Mouse (Mus musculus): ENCODE results near the gene 1700061G19Rik. TPM values are rescaled to one million over a fixed set of nuclear protein-coding genes. Genes with fewer than 3 reads are reported as not detected.
A peak's percentile ranks its signal among the peaks of the same experiment; 100 is the strongest.

The 1700061G19Rik gene
- total RNA-seq (2021): under 1 TPM; 0.14 to 0.40 TPM
- long read RNA-seq, experiment 1, partial matches to known transcripts: 0 of 17 reads
- long read RNA-seq, experiment 1, other reads (novel, unspliced or antisense): 17 of 17 reads
- long read RNA-seq, experiment 2, partial matches to known transcripts: 0 of 15 reads
- long read RNA-seq, experiment 2, other reads (novel, unspliced or antisense): 15 of 15 reads

DNA sequence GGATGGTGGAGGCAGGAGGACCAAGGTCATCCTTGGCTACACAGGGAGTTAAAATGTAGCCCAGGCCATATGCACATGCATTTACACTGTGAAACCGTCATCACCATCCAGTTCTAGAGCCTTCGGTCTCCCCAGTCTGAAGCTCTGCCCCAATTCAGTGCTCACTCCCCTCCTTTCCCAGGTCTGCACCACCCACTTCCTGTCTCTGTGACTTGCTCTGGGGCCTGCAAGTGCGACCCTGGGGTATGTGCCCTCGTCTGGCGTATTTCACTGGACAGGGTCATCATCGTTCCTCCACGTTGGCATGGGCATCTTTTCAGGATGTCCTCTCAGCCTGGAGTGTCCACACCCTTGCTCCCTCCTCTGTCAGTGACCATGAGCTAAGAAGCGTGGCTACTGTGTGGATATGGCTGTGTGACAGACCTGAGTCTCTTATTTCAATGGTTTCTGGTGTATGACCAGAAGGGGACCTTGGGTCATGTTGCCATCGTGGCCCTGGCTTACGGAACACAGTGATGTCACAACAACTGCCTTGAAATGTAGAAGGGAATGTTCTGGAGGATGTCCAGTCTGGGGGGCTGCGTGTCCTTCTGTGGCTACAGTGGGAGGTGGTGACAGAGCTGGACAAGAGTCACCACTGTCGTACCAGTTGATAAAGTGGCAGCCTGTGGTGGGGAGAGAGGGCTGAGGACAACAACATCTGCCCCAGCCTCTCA, at the start of gene 1700061G19Rik:
1700061G19Rik (plus strand) TSS at position 542 of the 716 bp plus-strand sequence.
- no peak for DNase-seq (ENCODE audit: low spot score in 2 of 2)

DNA sequence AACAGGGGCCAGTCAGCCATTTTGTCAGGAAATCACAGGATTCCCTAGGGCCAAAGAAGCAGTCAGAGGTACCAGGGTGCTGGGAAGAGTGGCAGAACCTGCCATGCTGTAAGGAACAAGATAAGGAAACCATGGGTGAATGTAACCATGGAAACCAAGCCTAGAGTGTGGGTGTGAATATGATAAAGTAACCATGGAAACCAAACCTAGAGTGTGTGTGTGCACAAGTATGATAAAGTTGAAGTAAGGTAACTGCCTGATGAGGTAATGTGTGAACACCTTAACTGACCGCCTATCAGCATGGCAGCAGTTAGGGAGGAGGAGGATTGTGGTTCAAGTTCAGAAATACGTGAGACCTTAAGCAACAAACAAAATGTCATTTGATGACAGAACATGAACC, 48.6 kb upstream of the 1700061G19Rik start:
- no peak for DNase-seq (ENCODE audit: low spot score in 2 of 2)

DNA sequence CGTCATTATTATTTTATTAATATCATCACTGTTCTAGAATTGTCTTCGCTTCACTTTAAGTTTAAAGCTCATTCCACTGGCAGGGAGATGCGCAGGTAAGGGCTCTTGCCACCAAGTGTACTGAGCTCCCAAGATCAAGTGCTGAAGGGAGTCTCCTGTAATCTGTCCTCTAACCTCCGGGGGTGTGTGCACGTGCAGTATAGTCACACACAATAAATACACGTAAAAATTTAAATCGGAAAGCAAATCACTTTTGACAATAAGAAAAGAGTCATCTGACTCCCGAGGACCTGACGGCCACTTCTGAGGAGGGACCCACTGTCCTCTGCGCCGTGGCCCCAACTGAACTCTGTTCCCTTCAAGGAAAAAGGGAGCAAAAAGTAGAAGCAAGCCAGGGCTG, 46.1 kb upstream of the 1700061G19Rik start:
- DNase-seq (ENCODE audit: low spot score in 2 of 2): no peak

DNA sequence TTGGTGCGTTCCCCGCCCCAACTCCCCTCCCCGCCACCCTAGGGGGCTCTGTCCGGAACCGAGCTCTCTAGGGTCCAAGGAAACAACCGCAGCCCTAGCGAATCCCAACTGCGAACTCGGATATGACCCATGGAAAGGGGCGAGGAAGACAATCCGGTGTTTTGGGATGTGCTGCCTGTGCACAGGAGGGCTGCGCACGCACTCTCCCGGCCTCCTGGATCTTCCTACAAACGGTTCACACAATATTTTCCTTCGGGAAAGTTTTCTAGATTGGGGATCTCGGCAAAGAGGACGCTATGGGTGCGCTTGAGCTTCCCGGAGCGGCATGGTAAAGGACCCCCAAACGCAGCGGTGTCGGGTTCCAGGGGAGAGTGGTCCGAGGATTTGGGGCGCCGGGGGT, 45.5 kb upstream of the 1700061G19Rik start:
- DNase-seq (ENCODE audit: low spot score in 2 of 2): no peak

DNA sequence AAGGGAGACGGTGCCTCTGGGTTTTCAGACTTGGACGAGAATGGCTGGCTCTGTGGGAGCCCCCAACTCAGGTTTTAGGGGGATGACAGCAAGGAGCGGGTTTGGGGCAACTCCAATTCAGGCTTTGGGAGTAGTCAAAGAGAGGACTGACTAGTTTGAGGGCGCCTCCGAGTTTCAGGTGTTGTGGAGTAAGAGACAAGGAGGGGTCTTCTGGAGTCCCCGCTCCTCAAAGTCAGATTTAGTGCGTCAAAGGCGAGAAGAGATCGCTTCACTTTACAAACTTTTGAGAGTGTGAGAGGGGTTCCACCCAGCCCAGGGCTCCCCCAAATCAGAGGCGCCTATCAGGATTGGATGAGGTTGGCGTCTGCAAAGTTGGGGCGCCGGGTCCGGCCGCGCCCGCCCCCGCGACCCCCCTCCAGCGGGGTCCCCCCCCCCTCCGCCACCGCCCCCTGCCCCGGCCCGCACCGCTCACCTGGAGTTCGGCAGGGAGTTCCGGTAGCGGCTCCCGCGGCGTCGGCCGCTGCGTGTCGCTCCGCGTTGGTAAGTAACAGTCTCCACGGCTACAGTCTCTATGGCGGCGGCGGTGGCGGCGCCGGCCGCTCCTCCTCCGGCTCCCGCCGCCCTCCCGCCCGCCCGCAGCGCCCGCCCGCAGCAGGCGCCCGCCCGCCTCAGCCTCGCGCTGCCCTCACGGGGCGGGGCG, 44.7 kb upstream of the 1700061G19Rik start, which contains the start of gene Rfx2:
Rfx2 (minus strand) TSS at position 603 of the 700 bp plus-strand sequence.
- no peak for DNase-seq (ENCODE audit: low spot score in 2 of 2)

DNA sequence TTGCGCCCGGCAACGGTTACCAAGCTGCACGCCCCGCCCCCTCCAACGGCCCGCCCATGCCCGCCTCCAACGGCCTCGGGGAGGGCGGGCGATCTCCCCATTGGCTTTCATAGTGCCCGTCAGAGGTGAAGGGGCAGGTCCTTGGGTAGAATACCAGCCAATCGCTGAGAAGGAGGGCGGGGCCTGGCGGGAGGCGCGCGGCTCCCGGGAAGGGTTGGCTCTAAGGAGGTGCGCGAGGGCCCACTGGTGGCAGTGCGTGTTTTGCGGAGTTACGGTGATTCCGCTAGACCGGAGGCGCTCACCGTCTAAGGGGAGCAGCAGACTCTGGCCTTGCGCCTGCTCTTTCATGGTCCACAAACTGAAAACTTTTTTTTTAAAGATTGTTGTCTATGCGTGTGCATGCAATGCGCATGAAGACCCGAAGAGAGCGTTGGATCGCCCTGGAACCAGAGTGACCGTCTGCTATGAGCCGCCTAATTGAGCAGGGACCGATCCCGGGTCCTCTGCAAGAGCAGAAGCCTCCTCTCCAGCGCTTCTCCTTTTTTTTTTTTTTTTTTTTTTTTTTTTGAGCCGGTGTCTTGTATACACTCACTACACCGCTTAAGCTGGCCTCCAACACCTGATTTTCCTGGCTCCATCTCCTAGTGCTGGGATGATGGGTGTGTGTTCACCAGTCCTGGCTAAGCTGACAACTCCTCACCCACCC, 44.0 kb upstream of the 1700061G19Rik start:
- peak; percentile 97 to 98 for DNase-seq (ENCODE audit: low spot score in 2 of 2)

DNA sequence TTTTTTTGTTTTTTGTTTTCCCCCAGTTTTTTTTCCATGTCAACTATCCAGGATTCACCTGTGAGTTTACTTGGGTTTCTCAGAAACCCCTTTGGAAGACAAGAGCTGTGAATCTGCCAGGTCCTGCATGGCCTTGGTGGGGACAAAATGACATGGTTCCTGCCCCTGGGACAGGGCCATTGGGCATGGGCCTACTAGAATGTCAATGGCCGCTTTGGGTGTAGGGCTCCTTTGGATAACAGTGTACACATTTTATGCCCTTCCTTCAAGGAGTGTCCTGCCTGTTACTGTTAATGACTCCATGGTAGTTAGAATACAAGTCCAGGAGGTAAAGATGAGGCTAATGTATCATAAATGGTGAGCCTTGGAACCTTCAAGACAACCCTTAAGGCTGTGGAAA, 42.4 kb upstream of the 1700061G19Rik start:
- no peak for DNase-seq (ENCODE audit: low spot score in 2 of 2)

DNA sequence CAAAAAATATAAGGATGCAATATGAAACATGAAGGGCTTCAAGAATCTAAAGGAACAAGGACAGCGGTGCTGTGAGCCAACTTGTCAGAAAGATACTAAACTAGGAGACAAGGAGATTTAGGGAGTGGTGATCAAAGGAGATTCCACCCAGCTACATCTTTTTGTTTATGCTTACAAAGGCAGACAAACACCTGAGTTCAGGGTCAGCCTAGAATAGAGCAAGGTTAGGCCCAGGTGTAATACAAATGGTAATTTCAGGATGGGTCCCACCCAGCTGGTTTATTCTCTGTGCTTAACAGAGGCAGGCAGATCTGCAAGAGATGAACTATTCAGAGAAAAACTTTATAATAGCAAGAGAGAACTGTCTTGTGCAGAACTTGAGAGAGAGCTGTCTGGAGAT, 41.9 kb upstream of the 1700061G19Rik start:
- no peak for DNase-seq (ENCODE audit: low spot score in 2 of 2)

DNA sequence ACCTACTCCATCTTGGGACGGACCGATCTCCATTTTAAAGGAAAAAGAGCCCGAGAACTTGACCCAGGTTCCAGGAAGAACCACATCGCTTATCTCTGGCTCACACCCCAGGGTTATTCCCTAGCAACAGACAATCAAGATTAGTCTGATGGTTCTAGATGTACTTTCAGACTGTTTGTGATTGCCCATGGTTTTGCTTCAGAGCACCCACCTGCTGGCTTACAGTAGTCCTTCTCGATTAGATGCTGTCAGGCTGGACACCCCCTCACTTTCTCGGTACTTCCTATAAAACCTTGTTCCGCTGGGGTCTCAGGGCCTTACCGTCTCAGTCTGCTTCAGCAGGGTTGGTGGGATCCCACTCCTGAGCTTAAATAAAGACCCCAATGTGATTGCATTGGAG, 38.9 kb upstream of the 1700061G19Rik start:
- no peak for DNase-seq (ENCODE audit: low spot score in 2 of 2)

DNA sequence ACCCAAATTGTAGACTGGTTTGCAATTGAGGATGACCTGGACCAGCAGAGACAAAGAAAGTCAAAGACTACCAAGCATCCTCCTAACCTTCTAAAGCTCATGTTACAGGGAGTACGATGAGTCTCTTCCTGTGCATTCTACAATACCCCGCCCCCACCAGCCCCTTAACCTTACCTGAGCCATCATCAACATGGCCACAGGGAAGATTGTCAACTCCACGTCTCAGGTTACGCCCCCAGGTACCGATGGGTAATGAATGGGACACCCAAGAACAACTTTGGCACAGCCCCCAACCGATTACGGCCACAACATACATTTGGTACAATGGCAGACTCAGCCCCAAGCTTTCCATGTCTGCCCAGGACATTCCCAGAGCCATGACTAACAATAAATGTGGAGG, 34.8 kb upstream of the 1700061G19Rik start:
- no peak for DNase-seq (ENCODE audit: low spot score in 2 of 2)

DNA sequence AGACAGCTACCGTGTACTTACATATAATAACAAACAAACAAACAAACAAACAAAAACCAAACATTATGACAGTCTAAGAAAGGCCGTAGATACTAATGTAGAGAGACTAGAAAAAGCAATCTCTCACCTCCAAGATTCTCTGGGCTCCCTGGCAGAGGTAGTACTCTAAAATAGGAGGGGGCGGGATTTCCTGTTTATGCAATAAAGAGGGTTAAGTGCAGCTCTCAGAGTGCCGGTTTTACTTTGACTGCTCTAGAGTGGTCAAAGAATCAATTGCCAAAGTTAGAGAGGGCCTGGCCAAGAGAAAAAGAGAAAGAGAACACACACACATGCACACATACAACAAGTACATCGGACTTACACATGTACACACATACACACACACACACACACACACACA, 33.1 kb upstream of the 1700061G19Rik start:
- DNase-seq (ENCODE audit: low spot score in 2 of 2): no peak

DNA sequence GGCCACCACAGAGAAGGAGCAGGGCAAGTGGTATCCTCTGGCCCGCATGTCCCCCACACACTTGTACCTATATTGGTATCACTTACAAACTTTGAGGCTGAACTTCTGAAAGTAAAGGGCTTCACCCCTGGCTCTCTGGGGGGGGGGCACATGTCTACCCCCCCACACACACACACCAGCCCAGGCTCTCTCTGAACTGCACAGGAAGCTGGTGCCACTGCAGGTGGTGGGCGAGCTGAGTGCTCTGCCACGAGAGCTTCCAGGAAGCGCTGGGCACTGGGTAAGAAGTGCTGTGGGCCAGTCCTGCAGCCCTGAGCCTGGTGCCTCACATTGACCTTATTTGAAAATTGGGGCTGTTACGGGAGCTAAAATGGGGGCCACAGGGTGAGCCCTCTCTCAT, 31.6 kb upstream of the 1700061G19Rik start:
- no peak for DNase-seq (ENCODE audit: low spot score in 2 of 2)

DNA sequence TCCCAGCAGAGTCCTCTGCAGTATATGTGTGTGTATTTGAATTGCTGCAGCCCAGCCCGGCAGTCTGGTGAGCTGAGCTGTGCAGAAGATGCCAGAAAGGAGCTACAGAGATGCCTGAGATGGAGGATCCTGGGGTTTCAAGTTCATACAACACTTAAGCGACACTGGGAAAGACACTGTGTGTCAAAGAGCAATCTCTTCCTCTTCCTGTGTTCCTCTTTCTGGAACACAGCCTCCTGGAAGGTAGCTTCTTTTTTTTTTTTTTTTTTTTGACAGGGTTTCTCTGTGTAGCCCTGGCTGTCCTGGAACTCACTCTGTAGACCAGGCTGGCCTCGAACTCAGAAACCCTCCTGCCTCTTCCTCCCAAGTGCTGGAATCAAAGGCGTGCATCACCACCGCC, 26.5 kb upstream of the 1700061G19Rik start:
- DNase-seq (ENCODE audit: low spot score in 2 of 2): no peak

DNA sequence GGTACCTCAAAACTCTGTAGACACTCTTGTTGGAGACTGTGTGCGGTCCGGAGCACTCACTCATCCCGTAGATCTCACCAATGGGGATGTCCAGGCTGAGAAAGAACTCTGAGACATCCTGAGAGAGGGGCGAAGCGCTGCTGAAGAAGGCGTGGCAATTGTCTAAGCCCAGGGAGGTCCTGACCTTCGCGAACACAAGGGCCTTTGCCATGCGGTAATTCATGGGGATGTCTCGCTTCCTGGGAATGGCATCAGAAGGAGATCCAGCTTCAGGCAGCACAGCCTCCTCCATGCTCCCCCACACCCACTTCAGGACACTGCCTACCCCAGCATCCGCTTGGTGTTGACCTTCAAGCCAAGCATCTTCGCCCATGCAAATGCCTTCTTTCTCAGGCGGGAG, 25.6 kb upstream of the 1700061G19Rik start:
- DNase-seq (ENCODE audit: low spot score in 2 of 2): no peak

DNA sequence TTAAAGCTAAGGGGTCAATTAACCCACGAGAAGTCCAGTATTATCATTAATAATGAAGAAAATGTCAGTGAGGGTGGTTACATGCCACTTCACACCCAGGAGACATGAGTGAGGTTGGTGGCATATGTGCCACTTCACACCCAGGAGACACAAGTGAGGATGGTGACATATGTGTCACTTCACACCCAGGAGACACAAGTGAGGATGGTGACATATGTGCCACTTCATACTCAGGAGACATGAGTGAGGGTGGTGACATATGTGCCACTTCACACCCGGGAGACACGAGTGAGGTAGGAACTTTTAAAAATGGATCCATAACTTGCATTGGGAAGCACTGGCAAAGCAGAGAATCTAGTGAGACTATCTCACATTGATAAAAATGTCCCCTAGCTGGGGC, 24.1 kb upstream of the 1700061G19Rik start:
- DNase-seq (ENCODE audit: low spot score in 2 of 2): no peak

DNA sequence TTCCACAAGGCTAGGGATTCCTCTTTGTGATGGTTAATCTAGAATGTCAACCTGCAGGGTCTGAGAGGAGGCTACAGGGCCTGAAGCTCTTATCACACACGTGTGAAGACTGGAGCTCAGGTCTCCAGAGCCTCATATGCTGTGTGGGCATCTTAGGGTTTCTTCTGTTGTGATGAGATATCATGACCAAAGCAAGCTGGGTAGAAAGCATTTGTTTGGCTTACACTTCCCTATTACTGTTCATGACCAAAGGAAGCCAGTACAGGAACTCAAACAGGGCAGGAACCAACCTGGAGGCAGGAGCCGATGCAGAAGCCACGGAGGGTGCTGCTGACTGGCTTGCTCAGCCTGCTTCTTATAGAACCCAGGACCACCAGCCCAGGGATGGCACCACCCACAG, 19.9 kb upstream of the 1700061G19Rik start:
- no peak for DNase-seq (ENCODE audit: low spot score in 2 of 2)

DNA sequence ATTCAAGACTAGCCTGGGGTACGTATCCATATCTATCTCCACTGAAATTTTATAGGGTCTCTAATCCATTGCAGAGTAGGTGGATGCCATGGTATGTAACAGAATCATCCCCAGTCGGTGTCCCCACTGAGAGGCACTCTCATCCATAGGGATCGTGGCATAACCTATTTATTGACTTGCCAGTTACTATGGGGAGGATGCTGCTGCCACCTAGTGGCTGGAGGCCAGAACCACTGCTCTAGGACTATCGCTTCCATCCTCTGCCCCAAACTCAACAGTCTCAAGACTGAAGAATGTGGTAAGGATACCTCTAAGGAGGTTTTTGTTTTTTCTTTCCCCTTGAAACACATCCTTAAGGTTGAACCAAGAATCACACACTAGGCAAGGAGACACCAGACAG, 17.1 kb upstream of the 1700061G19Rik start:
- DNase-seq (ENCODE audit: low spot score in 2 of 2): peak; percentile 24 to 53

DNA sequence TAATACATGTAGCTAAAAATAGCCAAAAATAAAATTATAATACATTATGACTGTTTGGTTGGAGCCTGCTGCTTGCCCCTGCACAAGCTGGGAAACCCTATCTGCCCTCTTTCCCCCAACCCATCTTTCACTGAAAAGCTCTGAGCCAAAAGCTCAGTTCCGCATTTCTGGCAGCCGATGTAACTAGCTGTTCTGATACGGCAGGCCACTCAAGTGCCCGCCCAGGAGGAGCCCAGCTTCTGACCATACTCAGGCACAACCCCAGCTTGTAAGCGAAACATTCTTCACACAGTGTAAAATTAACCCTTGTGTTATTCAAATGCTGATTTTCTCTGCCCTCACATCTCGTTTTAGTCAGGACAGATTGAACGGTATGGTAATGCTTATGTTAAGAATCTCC, 16.4 kb upstream of the 1700061G19Rik start:
- no peak for DNase-seq (ENCODE audit: low spot score in 2 of 2)

DNA sequence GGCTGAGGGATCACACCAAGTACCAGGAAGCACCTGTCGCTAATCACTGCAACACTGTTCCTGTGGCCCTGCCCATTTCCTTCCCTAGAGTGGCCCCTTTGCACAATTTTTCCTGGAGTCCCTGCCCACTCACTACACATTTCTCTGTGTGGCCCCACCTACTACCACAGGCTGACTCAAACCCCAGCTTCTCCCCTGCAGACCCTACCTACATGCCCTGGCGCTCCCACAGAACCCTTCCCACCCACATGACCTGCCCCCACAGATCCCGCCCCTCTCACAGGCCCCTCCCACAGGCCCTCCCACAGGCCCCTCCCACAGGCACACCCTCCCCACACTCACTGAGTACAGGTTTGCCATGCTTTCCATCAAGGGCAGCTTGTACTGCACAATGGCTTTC, 14.1 kb upstream of the 1700061G19Rik start:
- DNase-seq (ENCODE audit: low spot score in 2 of 2): no peak

DNA sequence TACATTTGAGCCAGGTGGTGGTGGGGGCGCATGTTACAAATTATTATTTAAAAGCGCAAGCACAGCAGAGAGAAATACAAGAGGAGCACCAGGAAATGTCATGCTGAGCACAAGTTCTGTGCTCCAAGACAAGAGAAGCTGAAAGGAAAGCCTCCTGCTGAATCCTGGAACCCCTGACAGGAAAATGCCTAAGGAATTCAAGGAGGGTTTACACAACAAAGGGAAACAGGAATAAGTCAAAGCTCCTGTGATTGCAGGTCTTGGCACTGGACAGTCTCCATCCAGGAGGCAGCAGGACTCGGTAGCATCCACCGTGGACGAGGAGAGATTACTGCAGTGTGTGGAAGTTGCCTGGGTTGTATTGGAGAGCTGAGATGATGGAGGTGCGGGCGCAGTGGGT, 9.2 kb upstream of the 1700061G19Rik start:
- DNase-seq (ENCODE audit: low spot score in 2 of 2): no peak

DNA sequence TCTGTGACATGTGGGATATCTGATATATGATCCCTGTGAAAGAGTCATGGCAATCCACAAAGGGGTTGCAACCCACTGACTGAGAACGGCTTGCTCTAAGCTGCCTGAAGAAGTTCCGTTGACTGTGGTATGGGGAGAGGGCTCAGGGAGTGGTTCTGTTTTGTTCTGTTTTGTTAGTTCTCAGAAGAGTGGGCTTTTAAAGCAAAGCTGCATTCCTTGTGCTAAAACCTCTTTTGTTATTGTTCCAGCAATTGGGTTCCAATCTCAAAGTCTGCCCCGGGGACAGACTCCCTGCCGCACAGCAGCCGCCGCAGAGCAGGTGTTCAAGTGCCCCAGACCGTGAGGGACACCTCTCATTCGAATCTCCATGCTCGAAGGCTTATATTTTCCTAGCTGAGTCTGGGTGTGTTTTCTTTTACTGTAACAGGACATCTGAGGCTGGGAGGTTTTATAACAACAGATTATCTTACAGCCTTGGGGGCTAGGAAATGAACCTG, 5.7 kb upstream of the 1700061G19Rik start:
- DNase-seq (ENCODE audit: low spot score in 2 of 2): no peak
